Mouse (Mus musculus) CD4-positive, CD25-positive, alpha-beta regulatory T cell, adult 2 months (primary cell): Measurements from ENCODE around the gene Zfp791.
A peak's percentile ranks its signal among the peaks of the same experiment; 100 is the strongest.
"Not testable (repeated sequence)": the region's sequence is repeated elsewhere in the genome, so short reads cannot be mapped to it uniquely, and the experiment has no call there.

Experiments used
- DNase-seq: peaks from one replicate; pipeline ENCODE4 v3.0.0-alpha.2; 2012; ENCODE audit warnings: low read depth, low spot score

Gene Zfp791

DNA sequence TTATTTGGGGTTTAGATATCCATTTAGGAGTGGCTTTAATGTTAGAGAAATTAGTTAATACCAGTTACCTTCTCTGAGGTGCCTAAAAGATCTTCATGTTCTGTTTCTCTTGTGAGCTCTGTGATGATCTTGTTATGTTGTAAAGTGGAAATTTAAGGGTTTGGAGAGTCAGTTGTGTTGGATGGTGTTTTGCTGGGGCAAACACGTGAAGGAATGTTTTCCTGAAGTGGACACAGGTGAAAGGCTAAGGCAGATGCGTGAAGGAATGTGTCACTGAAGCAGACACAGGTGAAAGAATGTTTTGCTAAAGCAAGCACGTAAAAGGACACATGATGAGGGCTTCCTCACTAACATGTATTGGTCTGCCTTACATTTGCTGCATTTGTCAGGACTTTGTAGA, at the start of gene Zfp791:
Zfp791 (minus strand) TSS at position 101 of the 400 bp plus-strand sequence.
- DNase-seq, result no peak

DNA sequence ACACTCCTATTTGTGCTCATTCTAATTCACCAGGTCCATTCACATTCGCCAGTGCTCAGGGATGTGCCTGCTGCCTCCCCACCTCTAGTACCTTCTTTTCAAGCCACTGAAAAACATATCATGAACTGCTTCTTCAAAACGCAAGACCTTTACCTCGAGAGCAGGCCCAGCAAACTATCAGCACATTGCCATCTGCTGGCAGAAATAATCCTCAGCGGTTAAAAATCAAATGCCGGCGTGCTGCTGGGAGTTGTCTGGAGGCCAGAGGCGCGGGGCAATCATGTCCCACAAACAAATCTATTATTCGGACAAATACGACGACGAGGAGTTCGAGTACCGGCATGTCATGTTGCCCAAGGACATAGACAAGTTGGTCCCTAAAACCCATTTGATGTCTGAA, 48.4 kb upstream of the Zfp791 start:
- peak; percentile 31 for DNase-seq

DNA sequence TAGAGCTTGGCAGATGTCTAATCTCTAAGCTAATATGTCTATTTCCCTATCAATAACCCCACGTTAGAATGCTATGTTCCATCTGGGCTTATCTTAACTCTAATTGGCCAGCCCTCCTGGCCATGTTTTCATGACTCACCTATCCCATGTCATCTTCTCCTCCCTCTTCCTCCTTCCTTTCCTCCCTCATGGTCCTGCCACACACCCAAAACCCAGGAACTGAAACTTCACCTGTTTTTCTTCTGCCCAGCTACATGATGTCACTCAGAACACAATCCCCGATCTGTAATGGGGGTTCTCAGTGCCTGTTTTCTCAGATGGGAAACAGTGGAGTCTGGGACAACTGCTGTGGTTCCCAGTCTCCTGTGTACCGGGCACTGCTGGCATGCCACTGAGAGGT, 28.7 kb upstream of the Zfp791 start, which contains the start of gene Cks1brt:
Cks1brt (plus strand) TSS at position 301 of the 400 bp plus-strand sequence.
- no peak for DNase-seq

DNA sequence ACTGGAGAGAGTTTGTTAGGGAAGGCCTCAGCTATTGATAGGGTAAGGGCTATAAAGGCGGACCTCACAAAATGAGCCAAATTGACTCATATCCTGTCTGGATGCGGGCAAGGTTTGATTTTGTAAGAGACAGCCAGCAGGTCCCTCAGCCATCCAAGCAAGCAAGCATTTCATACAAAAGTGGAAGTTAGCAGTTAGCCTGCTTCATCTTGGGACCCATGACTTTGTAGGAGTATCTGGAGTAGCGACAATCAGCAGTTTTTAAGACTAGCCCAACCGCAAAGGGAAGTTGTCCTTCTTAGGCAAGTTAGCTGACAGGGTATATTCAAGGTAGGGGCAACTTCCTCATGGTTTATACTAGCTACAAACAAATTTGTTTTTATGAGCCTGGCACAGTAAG, 19.6 kb upstream of the Zfp791 start:
- DNase-seq, result no peak

DNA sequence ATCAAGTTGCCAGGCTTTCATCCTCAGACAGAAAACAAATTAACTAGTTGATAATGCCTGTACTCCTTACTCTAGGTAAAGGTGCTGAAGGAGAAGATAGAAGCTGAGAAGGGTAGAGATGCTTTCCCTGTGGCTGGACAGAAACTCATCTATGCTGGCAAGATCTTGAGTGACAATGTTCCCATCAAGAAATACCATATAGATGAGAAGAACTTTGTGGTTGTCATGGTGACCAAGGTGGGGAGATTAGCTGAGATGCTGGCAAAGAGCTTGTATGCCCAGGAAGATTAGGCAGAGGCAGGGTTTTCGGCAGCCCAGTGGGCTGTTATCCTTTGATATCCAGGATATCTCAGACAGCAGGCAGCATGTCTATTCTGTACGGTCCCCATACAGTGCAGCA, 12.8 kb upstream of the Zfp791 start:
- not testable (repeated sequence) for DNase-seq

DNA sequence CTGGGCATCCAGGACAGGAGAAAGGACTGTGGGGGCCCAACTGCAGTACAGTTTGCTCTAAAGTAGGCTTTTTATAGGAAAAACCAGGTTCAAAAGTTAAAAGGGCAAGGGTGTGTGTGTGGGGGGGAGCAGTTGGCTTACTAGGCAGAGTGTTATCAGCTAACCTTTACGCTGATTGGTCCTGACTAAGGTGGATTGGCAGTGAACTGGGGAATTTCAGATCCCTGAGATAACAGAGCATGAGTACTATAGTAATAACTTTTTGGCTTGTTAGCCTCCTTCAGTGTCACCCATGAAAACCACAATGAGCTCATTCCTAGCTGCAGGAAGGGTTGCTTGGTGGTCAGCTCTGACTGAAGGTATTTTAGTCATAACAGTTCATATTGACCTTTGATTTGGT, 9.4 kb upstream of the Zfp791 start:
- no peak for DNase-seq

DNA sequence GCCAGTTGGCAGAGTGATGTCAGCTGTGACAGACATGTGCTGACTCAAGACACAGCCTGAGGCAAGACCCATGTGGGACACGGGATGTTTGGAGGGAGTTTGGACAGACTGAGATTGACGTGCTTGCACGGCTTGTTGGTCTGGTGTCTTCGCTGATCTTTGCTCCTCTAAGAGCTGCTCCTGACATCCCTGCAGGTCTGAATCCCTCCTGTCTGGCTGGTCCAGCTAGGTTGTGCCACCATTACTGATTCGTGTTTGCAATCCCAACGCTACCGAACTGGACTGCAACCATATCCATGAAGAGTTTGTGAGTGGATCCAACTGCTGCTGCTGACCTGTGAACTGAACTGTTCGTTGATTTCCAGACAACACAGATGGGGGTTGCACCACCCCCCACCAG, 796 bp upstream of the Zfp791 start:
- DNase-seq, result no peak

DNA sequence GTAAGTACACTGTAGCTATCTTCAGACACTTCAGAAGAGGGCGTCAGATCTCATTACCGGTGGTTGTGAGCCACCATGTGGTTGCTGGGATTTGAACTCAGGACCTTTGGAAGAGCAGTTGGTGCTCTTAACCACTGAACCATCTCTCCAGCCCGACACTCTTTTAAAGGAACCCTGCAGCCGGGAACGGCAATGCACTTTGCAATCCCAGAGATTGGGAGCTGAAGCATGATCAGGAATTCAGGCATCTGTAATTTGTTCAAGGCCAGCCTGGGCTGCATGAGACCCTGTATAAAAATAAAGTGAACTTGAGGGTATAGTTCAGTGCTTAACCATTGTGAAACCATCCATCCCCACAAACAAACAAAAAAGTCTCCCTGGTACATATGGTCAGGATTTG, 2.6 kb downstream of the Zfp791 start:
- DNase-seq, result not testable (repeated sequence)

DNA sequence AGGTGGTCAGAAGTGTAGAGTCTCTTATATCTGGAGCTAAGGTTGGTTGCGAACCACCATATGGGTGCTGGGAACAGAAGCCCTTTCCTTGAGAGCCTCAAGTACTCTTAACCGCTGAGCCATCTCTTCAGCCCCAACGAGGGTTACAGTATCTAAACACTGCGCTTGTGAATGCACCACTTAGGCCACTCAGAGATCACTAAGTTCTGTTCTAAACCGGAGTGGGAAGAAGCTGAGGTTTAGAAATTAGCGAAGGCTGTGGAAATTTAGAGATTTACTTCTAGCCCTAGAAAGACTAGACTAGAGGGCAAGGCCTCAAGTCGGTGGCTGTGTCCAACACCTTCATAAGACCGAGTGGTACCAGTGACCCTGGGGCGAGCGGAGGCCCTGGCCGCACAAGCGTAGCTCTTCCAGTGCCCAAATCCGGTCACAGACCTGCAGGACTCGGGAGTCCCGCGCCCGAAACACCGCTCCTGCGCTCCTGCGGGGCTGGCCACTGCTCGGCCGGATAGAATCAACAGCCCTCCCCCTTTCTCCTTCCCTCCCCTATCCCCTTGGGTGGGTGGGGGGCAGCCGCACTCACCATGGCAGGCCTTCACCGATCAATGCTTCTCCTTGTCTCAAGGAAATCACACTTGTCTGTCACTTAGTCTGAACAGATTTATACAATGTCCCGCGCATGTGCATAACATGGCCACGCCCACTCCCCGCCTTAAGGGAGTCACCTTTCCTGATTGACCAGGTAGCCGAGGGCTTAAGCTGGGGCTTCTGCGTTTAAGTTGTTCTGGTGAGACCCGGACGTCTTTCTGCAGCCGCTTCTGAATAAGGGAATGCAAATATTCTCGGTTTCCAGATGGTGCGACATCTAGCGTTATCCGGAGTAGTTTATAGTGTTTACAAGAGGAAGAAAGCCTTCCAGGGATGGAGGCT, 3.6 kb downstream of the Zfp791 start:
- DNase-seq, result peak; percentile 57

DNA sequence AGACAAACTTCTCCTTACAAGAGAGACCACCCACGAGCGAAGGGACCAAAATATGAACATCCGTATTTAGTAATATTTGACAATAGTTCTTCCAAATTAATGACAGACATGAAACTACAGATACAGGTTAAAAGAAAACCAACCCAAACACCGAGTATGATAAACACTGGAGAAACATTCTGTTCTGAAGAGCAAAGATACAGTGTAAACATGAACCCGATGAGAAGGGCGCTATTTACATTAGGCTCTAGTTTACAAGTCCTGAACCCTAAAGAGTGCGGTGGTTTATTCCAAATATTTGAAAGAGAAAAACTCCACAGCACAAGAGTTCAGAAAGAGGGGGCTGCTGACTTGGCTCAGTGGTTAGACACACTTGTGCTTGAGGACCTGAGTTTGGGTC, 5.9 kb downstream of the Zfp791 start:
- DNase-seq, result no peak

DNA sequence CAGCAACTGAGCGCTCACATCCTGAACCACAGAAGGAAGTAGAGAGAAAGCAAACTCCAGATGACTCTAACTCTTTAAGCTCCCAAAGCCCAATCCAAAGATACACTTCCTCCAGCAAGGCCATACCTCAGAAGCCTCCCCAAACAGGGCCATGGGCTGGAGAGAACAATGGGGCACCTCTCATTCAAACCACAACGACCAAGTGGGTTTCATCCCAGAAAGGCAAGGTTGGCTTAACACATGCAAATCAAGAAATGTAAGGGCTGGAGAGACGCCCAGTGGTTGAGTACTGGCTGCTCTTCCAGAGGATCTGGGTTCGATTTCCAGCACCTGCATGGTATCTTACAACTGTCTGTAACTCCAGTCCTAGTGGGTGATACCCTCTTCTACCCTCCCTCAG, 7.4 kb downstream of the Zfp791 start:
- DNase-seq, result no peak

DNA sequence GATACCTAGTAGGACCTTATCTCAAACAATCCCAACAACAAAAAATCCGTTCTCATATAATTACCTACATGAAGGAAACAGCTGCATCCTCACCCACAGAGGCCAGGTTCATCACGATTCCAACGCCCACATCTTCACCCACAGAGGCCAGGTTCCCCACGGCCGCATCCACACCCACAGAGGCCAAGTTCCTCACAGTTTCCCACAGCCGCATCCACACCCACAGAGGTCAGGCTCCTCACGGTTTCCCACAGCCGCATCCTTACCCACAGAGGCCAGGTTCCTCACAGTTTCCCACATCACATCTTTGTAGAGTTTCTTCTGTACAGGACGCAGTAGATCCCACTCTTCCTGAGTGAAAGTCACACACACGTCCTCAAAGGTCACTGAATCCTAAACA, 9.7 kb downstream of the Zfp791 start:
- DNase-seq, result no peak

DNA sequence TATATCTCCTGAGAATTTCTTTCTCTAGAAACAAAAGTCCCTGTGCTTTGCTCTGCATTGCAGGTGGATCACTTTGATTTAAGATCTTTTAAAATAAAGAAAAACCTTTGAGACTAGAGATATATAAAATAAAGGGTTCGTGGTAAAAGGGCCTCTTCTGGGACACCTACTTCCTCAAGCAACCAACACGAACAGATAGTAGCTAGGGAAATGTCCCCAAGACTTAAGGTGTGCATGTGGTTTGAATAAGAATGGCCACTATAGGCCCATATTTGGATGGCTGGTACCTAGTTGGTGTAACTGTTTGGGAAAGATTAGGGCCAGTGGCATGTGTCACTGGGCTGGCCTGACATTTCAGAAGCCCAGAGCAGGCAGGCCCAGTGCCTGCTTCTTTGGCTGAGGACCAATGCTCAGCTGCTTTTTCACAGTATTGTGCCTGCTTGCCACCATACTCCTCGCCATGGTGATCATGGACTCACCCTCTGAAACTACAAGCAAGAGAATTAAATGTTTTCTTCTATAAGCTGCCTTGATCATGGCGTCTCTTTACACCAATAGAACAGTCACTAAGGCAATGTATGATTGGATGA, 22.7 kb downstream of the Zfp791 start:
- no peak for DNase-seq

DNA sequence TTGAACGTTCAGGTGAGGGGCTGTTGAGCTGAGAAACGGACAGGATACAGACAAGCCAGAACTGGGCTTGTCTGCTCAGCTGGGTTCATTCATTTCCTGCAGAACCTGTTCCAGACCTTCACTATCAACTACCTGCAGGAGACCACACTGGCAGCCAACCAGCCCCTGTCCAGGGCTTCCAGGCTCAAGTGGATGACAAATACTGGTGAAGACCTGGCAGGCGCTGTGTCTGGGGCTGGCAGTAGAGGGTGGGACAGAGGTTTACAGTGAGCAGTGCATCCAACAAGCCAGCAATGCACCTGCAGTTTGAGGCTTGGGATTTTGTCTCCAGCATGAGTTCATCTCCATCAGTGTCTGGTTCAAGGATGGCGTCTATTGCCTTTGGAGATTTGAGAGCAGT, 26.0 kb downstream of the Zfp791 start:
- DNase-seq, result no peak

DNA sequence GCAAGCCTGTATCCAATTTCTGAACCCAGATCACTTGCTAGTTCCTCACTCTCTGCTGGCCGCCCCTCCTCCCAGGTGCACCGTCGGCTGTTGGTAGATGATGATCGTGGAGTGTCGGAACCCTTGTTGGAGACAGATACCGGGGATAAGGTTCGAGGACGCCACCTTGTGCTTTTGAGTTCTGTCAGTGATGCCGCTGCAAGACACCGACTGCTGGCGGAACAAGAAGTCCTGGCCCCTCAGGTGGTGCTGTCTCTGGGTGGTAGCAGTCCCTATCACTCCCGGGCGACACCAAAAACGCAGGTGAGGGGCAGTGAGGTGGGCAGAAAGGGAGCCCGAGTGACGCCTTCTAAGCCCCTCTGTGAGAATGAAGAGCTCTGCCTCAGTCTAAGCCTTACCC, 26.7 kb downstream of the Zfp791 start:
- DNase-seq, result no peak

DNA sequence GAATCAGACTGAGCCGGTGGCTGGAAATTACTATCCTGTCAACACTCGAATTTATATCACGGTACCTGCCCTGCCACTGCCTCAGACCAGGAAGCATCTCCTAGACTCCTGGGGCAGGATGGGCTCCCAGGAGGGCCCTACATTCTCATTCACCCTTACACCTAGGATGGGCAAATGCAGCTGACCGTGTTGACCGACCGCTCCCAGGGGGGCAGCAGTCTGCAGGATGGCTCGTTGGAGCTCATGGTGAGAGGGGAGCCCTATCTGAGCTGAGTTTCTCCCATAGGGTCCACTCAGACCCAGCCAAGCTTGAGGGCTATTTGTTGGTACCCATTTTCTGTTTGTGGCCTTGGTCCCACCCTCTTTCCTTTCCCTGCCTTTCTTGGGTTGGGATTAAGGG, 27.3 kb downstream of the Zfp791 start:
- no peak for DNase-seq

DNA sequence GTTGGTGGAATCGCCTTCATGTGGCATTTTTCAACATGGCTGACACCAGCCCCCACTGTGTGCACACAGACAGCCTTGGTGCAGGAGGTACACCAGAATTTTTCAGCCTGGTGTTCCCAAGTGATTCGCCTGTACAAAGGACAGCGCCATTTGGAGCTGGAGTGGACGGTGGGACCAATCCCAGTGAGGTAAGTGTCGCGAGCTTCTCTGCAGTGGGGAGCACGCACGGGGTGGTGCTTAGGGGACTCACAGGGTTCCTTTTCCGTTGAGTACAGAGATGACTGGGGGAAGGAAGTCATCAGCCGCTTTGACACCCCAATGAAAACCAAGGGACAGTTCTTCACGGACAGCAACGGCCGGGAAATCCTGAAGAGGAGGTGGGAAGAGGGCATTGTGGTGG, 27.8 kb downstream of the Zfp791 start:
- no peak for DNase-seq

DNA sequence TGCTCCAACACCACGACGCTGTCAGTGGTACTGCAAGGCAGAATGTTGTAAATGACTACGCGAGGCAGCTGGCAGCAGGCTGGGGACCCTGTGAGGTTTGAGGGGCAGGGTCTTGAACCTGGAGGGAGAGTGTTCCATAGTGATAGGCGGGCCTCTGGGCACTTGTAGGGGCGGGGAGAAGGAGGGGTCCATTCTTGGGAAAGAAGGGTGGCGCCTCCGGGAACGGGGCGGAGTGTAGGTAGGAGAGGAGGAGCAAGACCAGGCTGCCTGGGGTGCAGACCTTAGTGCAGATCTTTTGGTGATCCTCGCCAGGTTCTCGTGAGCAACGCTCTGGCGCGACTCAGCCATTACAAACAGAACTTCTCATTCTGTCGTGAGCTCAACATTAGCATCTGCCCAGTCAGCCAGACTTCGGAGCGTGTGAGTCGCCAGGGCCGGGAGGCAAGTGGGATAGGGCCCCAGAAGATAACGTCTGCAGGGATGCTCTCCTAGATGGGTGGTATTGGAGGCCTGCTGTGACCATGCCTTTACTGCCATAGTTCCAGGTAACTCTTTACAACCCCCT, 31.3 kb downstream of the Zfp791 start:
- no peak for DNase-seq

DNA sequence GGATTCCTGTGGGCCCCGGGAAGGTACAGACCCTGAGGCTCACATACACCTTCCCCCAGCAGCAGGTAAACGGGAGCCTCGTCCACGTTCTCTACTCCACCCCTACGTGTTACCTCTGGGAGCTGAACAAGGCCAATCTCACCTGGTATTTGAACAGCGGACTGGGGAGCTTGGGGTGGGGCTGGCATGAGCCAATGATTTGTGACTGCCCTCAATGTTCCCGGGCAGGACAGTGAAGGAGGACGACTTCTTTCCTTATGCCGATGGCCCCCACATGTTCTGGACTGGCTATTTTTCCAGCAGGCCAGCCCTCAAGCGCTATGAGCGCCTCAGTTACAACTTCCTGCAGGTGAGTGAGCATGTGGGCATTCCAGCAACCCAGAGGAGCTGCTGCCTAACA, 32.0 kb downstream of the Zfp791 start:
- no peak for DNase-seq

DNA sequence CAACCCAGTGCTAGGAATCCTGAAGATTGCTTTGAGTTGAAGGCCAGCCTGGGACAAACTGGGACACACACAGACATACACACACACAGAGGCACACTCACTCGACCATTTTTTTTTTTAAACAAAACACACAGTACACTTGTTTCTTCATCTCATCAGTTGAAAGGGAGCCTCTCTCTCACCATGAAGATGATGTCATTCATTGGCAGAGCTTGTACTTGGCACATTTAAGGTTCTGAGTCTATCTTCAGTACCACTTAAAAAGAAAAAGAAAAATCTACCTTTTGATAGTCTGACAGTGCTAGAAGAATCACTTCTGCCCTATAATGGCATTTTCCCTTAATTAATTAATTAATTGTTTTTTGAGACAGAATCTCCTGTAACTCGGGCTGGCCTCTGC, 34.1 kb downstream of the Zfp791 start:
- no peak for DNase-seq

DNA sequence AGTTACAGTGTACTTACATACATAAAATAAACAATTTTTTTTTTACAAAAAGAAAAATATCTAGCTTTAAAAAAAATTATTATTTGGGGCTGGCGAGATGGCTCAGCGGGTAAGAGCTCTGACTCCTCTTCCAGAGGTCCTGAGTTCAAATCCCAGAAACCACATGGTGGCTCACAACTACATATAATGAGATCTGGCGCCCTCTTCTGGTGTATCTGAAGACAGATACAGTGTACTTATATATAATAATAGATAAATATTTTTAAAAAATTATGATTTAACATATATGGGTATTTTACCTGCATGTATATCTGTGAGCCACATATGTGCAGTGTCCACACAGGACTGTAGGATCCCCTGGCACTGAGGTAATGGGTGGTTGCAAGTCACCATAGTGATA, 36.7 kb downstream of the Zfp791 start:
- peak; percentile 69 for DNase-seq

DNA sequence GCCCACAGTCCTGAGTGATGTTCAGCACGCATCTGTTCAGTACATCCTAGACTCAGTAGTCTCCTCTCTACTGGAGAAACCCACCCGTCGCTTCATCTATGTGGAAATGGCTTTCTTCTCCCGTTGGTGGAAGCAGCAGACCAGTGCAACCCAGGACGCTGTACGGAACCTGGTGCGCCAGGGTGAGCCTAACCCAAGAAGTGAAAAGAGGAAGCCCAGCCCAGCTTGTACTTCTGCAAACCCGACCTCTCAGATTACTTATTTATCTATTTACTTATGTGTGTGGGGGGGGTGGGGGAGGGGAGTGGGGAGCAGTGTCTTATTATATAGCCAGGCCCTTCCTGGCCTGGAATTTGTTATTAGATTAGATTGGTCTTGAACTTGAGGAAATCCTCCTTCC, 38.3 kb downstream of the Zfp791 start:
- DNase-seq, result no peak
